Mouse (Mus musculus) G1E (cell line): ENCODE data around the gene Zfp992.
"Not testable (repeated sequence)": the region's sequence is repeated elsewhere in the genome, so short reads cannot be mapped to it uniquely, and the experiment has no call there.

Experiments
- CTCF ChIP-seq: IDR thresholded peaks from 2 replicates; pipeline ENCODE4 v1.5.1; 2012; ENCODE audit warnings: low read depth, low read length, inconsistent platforms, mixed read lengths
- POLR2AphosphoS5 ChIP-seq: IDR thresholded peaks from 2 replicates; pipeline ENCODE4 v1.6.1; 2012; ENCODE audit warnings: low read depth, low read length, inconsistent platforms; ENCODE audit not compliant: insufficient replicate concordance
- TAL1 ChIP-seq: conservative IDR thresholded peaks from 2 replicates; pipeline ENCODE4 v1.6.1; 2012; ENCODE audit warnings: low read depth, low read length, inconsistent platforms, mixed read lengths

- not testable (repeated sequence) for TF ChIP-seq CTCF, TAL1, POLR2AphosphoS5
Measured at GRCm38 (mm10) chr4:146449711-146450110, 888 bp downstream of the Zfp992 start.
